Mouse (Mus musculus) neural tube, embryonic 14.5 days (tissue): ENCODE results near the gene Lcp2. TPM values are rescaled to one million over a fixed set of nuclear protein-coding genes. Genes with fewer than 3 reads are reported as not detected.

Experiments used
- ATAC-seq: fragments of 200-750 bp; cut with Nextera tagmentation; 2 replicates; pipeline ENCODE4 v1.8.0; 2017; ENCODE audit warnings: low read depth, mild to moderate bottlenecking, moderate TSS enrichment, moderate library complexity
- H3K27ac ChIP-seq: fragments of 300-500 bp; sonication (generic); 2 replicates; pipeline ENCODE4 v1.5.1; 2014; ENCODE audit warnings: low read depth, mild to moderate bottlenecking, control low read depth, low read length, moderate library complexity, mixed read lengths
- H3K27me3 ChIP-seq: fragments of 300-500 bp; sonication (generic); 2 replicates; pipeline ENCODE4 v1.6.1; 2014; ENCODE audit warnings: low read length; ENCODE audit not compliant: control insufficient read depth, insufficient read depth
- H3K36me3 ChIP-seq: fragments of 300-500 bp; sonication (generic); 2 replicates; pipeline ENCODE4 v1.6.1; 2014; ENCODE audit warnings: low read length, mixed read lengths; ENCODE audit not compliant: control insufficient read depth, insufficient read depth
- H3K4me1 ChIP-seq: fragments of 300-500 bp; sonication (generic); 2 replicates; pipeline ENCODE4 v1.6.1; 2014; ENCODE audit warnings: low read length; ENCODE audit not compliant: control insufficient read depth, insufficient read depth
- H3K4me2 ChIP-seq: fragments of 300-500 bp; sonication (generic); 2 replicates; pipeline ENCODE4 v1.6.1; 2014; ENCODE audit warnings: mild to moderate bottlenecking, low read depth, low read length, control low read depth
- H3K4me3 ChIP-seq: fragments of 300-500 bp; sonication (generic); 2 replicates; pipeline ENCODE4 v1.5.1; 2014; ENCODE audit warnings: low read depth, low read length, control low read depth, mixed read lengths
- H3K9ac ChIP-seq: fragments of 300-500 bp; sonication (generic); replicated peaks from 2 replicates; pipeline ENCODE4 v1.6.1; 2014; ENCODE audit warnings: low read depth, mild to moderate bottlenecking, control low read depth, low read length, mixed read lengths
- H3K9me3 ChIP-seq: fragments of 300-500 bp; sonication (generic); 2 replicates; pipeline ENCODE4 v1.6.1; 2016; ENCODE audit warnings: low read length; ENCODE audit not compliant: control insufficient read depth
- WGBS: fragments of 180-500 bp; shearing (Covaris S2); extraction: QIAGEN DNeasy Blood & Tissue Kit; methylation state at CpG from one replicate; pipeline ENCODE4 v1.1.7; 2014; 5-methylcytosine and 5-hydroxymethylcytosine counted together
- polyA plus RNA-seq: library from polyadenylated mRNA; unstranded; fragments of >200 nt; fragmentation: Nextera tagmentation; extraction: Ambion mirVana; gene quantifications from 2 replicates; pipeline ENCODE4 v1.2.1, GENCODE M21; 2014

Lcp2 gene
- polyA plus RNA-seq, 1 experiment from 2014 or later, result 1.8 TPM

GRCm38 (mm10) chr11:34009316-34010087, 37.2 kb upstream of the Lcp2 start:
- no peak overlapping the region for H3K4me3 ChIP-seq
- H3K27me3 ChIP-seq, result no peaks in the 10 kb centered on the region
- no peak overlapping the region for H3K27ac ChIP-seq
- no peaks in the 10 kb centered on the region for H3K9me3 ChIP-seq
- no peak overlapping the region for H3K4me2 ChIP-seq
- no peak for ATAC-seq
- H3K4me1 ChIP-seq, result no peaks in the 10 kb centered on the region
- WGBS, result 80% methylated on average over 12 of the region's 12 CpGs
- no peaks in the 10 kb centered on the region for H3K36me3 ChIP-seq
- H3K9ac ChIP-seq, result no peak overlapping the region

- H3K9ac ChIP-seq, result no peak overlapping the region
- H3K4me3 ChIP-seq, result no peak overlapping the region
- WGBS, result 76% methylated on average over 7 of the region's 7 CpGs
- no peaks in the 10 kb centered on the region for H3K4me1 ChIP-seq
- H3K36me3 ChIP-seq, result no peaks in the 10 kb centered on the region
- H3K27me3 ChIP-seq, result no peaks in the 10 kb centered on the region
- H3K27ac ChIP-seq, result no peak overlapping the region
- H3K4me2 ChIP-seq, result no peak overlapping the region
- no peak for ATAC-seq
- H3K9me3 ChIP-seq, result no peaks in the 10 kb centered on the region
These were observed 36.4 kb upstream of the Lcp2 start for GRCm38 (mm10) chr11:34010133-34010858.

GRCm38 (mm10) chr11:34010859-34011172, 35.9 kb upstream of the Lcp2 start:
- ATAC-seq, result no peak
- Histone ChIP-seq H3K4me2 (no peak overlapping the region), H3K4me3 (no peak overlapping the region), H3K27ac (no peak overlapping the region), H3K9me3 (no peaks in the 10 kb centered on the region), H3K9ac (no peak overlapping the region), H3K4me1 (no peaks in the 10 kb centered on the region), H3K27me3 (no peaks in the 10 kb centered on the region), H3K36me3 (no peaks in the 10 kb centered on the region)
- 87% methylated on average over 4 of the region's 4 CpGs for WGBS

GRCm38 (mm10) chr11:34012007-34012652, 34.6 kb upstream of the Lcp2 start:
- Histone ChIP-seq H3K9ac (no peak overlapping the region), H3K4me1 (no peaks in the 10 kb centered on the region), H3K36me3 (no peaks in the 10 kb centered on the region), H3K4me2 (no peak overlapping the region), H3K4me3 (no peak overlapping the region), H3K27me3 (no peaks in the 10 kb centered on the region), H3K9me3 (no peaks in the 10 kb centered on the region), H3K27ac (no peak overlapping the region)
- WGBS, result 75% methylated on average over 6 of the region's 6 CpGs
- ATAC-seq, result no peak

- 95% methylated on average over 1 of the region's 1 CpGs for WGBS
- H3K27me3 ChIP-seq, result no peaks in the 10 kb centered on the region
- H3K36me3 ChIP-seq, result no peaks in the 10 kb centered on the region
- H3K27ac ChIP-seq, result no peak overlapping the region
- H3K4me3 ChIP-seq, result no peak overlapping the region
- no peak overlapping the region for H3K4me2 ChIP-seq
- H3K9me3 ChIP-seq, result no peaks in the 10 kb centered on the region
- no peaks in the 10 kb centered on the region for H3K4me1 ChIP-seq
- ATAC-seq, result no peak
- H3K9ac ChIP-seq, result no peak overlapping the region
These were observed 21.6 kb upstream of the Lcp2 start for GRCm38 (mm10) chr11:34025091-34025490.

- WGBS, result 65% methylated on average over 5 of the region's 5 CpGs
- Histone ChIP-seq H3K4me3 (no peak overlapping the region), H3K4me2 (no peak overlapping the region), H3K27me3 (no peaks in the 10 kb centered on the region), H3K27ac (no peak overlapping the region), H3K9me3 (no peaks in the 10 kb centered on the region), H3K4me1 (no peaks in the 10 kb centered on the region), H3K9ac (no peak overlapping the region), H3K36me3 (no peaks in the 10 kb centered on the region)
- no peak for ATAC-seq
These were observed 17.1 kb upstream of the Lcp2 start for GRCm38 (mm10) chr11:34029658-34030057.

- WGBS, result 74% methylated on average over 8 of the region's 8 CpGs
- H3K27ac ChIP-seq, result no peak overlapping the region
- no peaks in the 10 kb centered on the region for H3K27me3 ChIP-seq
- no peaks in the 10 kb centered on the region for H3K36me3 ChIP-seq
- ATAC-seq, result no peak
- H3K9me3 ChIP-seq, result no peaks in the 10 kb centered on the region
- H3K4me2 ChIP-seq, result no peak overlapping the region
- no peak overlapping the region for H3K9ac ChIP-seq
- no peak overlapping the region for H3K4me3 ChIP-seq
- no peaks in the 10 kb centered on the region for H3K4me1 ChIP-seq
These were observed 15.5 kb upstream of the Lcp2 start for GRCm38 (mm10) chr11:34031015-34031805.

GRCm38 (mm10) chr11:34034008-34034505, 12.7 kb upstream of the Lcp2 start:
- Histone ChIP-seq H3K9ac (no peak overlapping the region), H3K4me2 (no peak overlapping the region), H3K4me3 (no peak overlapping the region), H3K36me3 (no peaks in the 10 kb centered on the region), H3K27me3 (no peaks in the 10 kb centered on the region), H3K27ac (no peak overlapping the region), H3K9me3 (no peaks in the 10 kb centered on the region), H3K4me1 (no peaks in the 10 kb centered on the region)
- ATAC-seq, result no peak
- WGBS, result 94% methylated on average over 5 of the region's 5 CpGs
